Mouse (Mus musculus) lung, postnatal 0 days (tissue): ENCODE data around the gene Ppp1r15b.

Experiments
- CTCF ChIP-seq: IDR thresholded peaks from 2 replicates; pipeline ENCODE4 v1.5.1; 2016; ENCODE audit warnings: antibody characterized with exemption, mild to moderate bottlenecking
- EP300 ChIP-seq: IDR thresholded peaks from 2 replicates; pipeline ENCODE4 v1.6.1; 2016; ENCODE audit warnings: antibody characterized with exemption, mild to moderate bottlenecking, control low read depth

GRCm38 (mm10) chr1:133132388-133133326, 1.7 kb downstream of the Ppp1r15b start:
- TF ChIP-seq EP300 (no peak), CTCF (no peak)
